23 mouse cellular contexts compared by ENCODE assay signal in genomic region chr9:118219696-118220095, GRCm38 (mm10).
DNase-seq lines count a peak whose midpoint lies in the region; ATAC-seq and TF ChIP-seq lines count a peak whose summit lies in the region.
"Had no signal": no experiment of that assay in that cellular context is flagged by ENCODE, and none has a peak within 500 bp of the region (broad histone marks: within the 10 kb centered on the region; RNA-seq: fewer than 3 reads in every experiment).

No protein-coding gene starts in this region.

- peak; percentile 90 for ATAC-seq in frontal cortex, adult (ENCODE audit: low TSS enrichment)
- ATAC-seq in forebrain, embryonic 12.5 days (ENCODE audit: low FRiP score): no peak
- ATAC-seq: activated CD4-positive, CD25-positive, alpha-beta regulatory T cell, adult 4 months; CD4-positive, CD25-positive, alpha-beta regulatory T cell, adult 4 months; Patski had no signal

- H3K9ac ChIP-seq in forebrain, embryonic 12.5 days: no peak overlapping the region

- peak overlapping the region; percentile 43; the same call in 1 of the 2 replicates for H3K27ac ChIP-seq in cortical plate, adult 2 months (ENCODE audit: insufficient read depth, low read length)
- no peak overlapping the region for H3K27ac ChIP-seq in forebrain, embryonic 12.5 days

- 92% methylated on average over 5 of the region's 5 CpGs for WGBS in forebrain, embryonic 12.5 days

- no peak overlapping the region for H3K4me2 ChIP-seq in forebrain, embryonic 12.5 days

- no peaks in the 10 kb centered on the region for H3K9me3 ChIP-seq in forebrain, embryonic 12.5 days

- H3K27me3 ChIP-seq in forebrain, embryonic 12.5 days: no peaks in the 10 kb centered on the region
- H3K27me3 ChIP-seq: CH12.LX, Patski had no signal

- H3K36me3 ChIP-seq in forebrain, embryonic 12.5 days (replicated peaks): no peaks in the 10 kb centered on the region
- H3K36me3 ChIP-seq: G1E had no signal

- no peak for DNase-seq in frontal cortex, postnatal 25 days (ENCODE audit: low spot score in 2 of 2)
- peak; percentile 66 for DNase-seq in brain, adult 2 months (ENCODE audit: low read depth, low spot score)
- DNase-seq in telencephalon, adult 2 months (ENCODE audit: low read depth, low spot score): peak; percentile 72
- no peak for DNase-seq in lung, postnatal 4 days
- DNase-seq in kidney, adult 11 months: no peak
- DNase-seq: adrenal gland, adult 2 months; adrenal gland, adult 8-10 months; adrenal gland, postnatal 10 days; adrenal gland, postnatal 14 days; adrenal gland, postnatal 25 days; adrenal gland, postnatal 36 days; B cell, adult 2 months; cerebellum, adult 11 months; cerebellum, adult 11-12 months; cerebellum, adult 18-20 months had no signal

- no peaks in the 10 kb centered on the region; the same call in 1 of the 2 replicates for H3K4me1 ChIP-seq in cortical plate, adult 2 months (ENCODE audit: control insufficient read depth, insufficient read depth, low read length)
- no peaks in the 10 kb centered on the region for H3K4me1 ChIP-seq in forebrain, embryonic 12.5 days

- no peak overlapping the region for H3K4me3 ChIP-seq in cortical plate, adult 2 months (ENCODE audit: insufficient read depth, low read length)
- no peak overlapping the region for H3K4me3 ChIP-seq in forebrain, embryonic 12.5 days (replicated peaks)

- TF ChIP-seq CTCF in cortical plate, adult 2 months (IDR thresholded peaks at IDR 0.05; ENCODE audit: extremely low read depth, insufficient read depth, low read length): no peak

- no peak for TF ChIP-seq POLR2A in cortical plate, adult 2 months (IDR thresholded peaks at IDR 0.05; ENCODE audit: extremely low read depth, insufficient read depth, low read length)

Comparison
In these comparisons a context has a peak if more than half of its experiments do, and no peak if none do; other contexts are left out.
1. DNase-seq: peak in brain, adult 2 months (single experiment) and telencephalon, adult 2 months (single experiment); none in frontal cortex, postnatal 25 days (0 of 2), lung, postnatal 4 days (0 of 2) and kidney, adult 11 months (single experiment).